Mouse (Mus musculus): Measurements from ENCODE around the gene Ttc29.
A peak's percentile ranks its signal among the peaks of the same experiment; 100 is the strongest.

The Ttc29 gene

DNA sequence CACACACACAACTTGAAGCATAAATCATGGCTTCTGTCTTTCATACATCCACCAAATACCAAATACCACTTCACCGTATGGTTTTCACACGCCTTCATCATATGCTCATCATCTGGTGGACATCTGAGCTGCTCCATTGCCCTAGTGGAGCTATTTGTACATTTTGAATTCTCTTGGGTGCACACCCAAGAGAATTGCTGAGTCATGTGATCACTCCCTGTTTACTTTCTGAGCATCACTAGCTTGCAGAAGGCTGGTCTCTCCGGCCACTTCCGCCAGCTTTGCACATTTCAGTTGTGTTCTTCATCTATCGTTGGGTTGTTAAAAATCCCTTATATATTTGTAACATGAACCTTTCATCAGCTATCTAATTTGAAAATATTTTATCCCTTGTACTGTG, 65.5 kb downstream of the Ttc29 start:
- DNase-seq (ENCODE audit: low read depth, low spot score): no peak

DNA sequence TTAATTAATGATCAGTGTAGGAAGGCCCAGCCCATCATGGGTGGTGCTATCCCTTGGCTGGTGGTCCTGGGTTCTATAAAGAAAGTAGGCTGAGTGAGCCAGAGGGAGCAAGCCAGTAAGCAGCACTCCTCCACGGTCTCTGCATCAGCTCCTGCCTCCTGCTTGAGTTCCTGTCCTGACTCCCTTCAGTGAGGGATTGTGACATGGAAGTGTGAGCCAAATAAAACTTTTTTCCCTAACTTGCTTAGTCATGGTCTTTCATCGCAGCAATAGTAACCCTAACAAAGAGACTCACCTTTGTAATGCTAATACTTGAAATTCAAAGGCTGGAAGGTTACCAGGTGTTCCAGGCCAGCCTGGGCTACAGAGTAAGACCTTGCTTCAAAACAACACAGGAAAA, 71.7 kb downstream of the Ttc29 start:
- DNase-seq (ENCODE audit: low read depth, low spot score): no peak

DNA sequence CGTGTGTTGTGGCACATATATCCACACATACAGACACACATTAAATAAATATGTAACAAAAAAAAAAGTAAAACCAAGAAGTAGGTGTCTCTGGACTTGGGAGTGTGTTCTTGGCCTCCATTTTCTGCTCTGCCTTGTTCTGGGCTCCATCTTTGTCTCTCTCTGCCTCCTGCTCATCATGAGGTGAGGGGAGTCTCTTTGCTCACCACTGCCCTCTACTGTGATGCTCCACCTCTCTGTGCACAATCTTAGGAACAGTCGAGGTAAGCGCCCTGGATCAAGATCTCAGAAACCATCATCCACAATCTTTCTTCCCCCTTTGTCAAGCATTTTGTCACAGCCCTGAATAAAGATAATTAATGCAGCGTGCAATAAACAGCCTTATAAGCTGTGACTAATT, 72.3 kb downstream of the Ttc29 start:
- DNase-seq (ENCODE audit: low read depth, low spot score): no peak

- DNase-seq (ENCODE audit: low read depth, low spot score): no peak
Measured at GRCm38 (mm10) chr8:78289374-78289971, 76.4 kb downstream of the Ttc29 start.

DNA sequence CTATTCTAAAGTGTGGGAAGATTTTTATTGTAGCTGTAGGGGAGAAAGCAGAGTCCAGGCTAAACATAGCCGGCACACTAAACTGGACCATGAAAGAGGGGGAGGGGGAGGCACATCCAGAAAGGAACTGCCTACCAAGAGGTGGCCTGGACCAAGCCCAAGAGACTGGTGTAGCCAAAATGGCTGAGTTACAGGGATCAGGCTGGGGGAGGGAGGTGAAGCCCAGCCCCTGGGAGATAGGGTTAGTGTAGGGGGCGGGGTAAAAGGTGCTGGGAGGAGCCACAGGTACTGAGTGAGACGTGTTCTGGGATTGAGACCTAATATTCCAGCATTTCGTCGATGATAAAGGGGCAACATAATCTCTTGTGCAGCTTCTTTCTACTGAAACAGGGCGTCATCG, 77.2 kb downstream of the Ttc29 start:
- peak; percentile 4 for DNase-seq (ENCODE audit: low read depth, low spot score)

GRCm38 (mm10) chr8:78295494-78295893, 82.4 kb downstream of the Ttc29 start:
- no peak for DNase-seq (ENCODE audit: low read depth, low spot score)

DNA sequence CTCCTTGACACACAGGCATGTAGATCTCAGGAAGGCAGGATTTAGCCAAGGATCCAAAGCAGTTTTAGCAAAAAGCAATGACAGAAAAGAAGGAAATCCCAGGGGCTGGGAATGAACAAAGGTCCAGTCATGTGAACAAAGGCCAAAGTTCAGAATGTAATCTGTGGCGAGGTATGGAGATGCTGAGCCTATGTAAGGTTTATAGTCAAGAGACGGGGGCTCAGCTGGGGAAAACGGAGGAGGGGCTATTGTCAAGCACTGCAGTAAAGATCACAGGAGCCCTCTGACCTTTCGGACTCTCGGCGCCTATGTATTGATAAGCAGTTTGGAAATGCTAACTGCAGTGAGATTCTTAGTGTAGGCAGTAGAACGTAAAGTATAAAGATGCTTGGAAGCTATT, 90.5 kb downstream of the Ttc29 start:
- DNase-seq (ENCODE audit: low read depth, low spot score): no peak

GRCm38 (mm10) chr8:78306604-78307003, 93.5 kb downstream of the Ttc29 start:
- DNase-seq (ENCODE audit: low read depth, low spot score): no peak

- DNase-seq (ENCODE audit: low read depth, low spot score): no peak
Measured at GRCm38 (mm10) chr8:78307131-78307530, 94.0 kb downstream of the Ttc29 start.

GRCm38 (mm10) chr8:78309539-78309938, 96.4 kb downstream of the Ttc29 start:
- DNase-seq (ENCODE audit: low read depth, low spot score): no peak

DNA sequence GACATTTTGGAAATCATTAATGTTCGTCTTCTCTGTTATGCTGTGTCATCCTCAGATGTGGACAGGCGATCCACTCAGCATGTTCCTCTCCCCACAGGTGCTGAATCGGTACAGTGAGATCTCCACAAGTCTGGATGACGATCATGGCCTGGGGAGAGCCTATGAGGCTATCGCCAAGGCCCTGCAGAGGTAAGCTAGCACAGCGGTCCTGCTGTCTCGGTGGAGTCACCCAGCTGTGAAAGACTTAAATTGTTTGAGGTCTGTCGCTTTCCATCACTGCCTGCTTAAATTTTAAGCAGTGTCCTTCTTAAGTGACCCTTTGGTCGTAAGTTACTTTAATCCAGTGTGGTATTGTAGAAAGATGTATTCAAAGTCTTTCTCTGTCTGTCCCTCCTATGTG, 102.5 kb downstream of the Ttc29 start:
- no peak for DNase-seq (ENCODE audit: low read depth, low spot score)

DNA sequence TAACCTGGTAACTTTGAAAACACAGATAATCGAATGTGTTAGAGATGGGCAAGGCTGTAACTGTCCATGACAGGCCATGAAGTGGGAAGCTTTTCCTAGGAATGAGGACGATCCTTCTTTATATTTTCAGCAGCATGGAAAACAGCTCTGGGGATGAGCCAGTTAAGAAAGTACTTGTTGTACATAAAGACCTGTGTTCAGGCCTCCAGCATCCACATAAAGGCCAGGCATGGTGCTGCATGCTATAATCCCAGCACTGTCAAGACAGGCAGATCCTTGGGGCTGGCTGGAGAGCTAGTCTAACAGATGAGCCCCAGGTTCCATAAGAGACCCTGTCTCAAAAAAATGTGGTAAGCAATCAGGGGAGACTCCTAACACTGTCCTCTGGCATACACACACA, 104.6 kb downstream of the Ttc29 start:
- no peak for DNase-seq (ENCODE audit: low read depth, low spot score)

DNA sequence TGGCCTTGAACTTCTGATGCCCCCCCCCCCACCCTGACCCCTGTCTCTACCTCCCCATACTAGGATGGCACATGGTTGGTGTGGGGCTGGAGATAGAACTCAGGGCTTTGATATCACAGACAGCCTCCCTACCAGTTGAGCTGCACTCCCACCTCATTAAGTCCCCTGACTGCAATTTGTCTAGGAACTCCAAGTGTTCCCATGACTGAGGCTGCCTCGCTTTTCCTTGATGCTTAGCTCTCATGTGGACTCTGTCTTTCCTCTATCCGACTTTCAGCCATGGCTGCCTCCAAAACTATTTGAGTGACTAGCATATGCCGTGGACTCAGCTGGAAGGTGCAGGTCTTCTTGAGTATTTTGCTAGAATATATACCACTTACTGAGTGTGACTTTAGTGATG, 110.3 kb downstream of the Ttc29 start:
- no peak for DNase-seq (ENCODE audit: low read depth, low spot score)

GRCm38 (mm10) chr8:78340689-78341529, 127.8 kb downstream of the Ttc29 start:
- DNase-seq (ENCODE audit: low read depth, low spot score): no peak

DNA sequence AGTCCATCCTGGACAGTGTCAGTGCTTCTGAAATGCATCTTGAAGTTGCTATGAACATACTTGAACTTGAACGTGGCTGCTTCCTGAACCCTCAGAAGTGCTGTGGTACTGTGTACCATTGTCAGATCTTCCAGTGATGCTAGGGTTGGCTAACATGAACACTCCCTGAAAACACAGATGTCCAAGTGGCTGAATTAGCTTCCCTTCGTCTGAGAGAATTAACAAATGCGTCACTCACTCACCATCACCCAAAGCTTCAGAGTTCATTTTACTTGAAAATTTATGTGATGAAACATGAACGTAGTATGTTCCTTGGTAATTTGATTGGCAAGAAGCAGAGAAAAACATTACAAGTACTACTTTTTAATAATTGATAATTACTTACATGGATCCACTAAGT, 129.1 kb downstream of the Ttc29 start:
- DNase-seq (ENCODE audit: low read depth, low spot score): no peak

- DNase-seq (ENCODE audit: low read depth, low spot score): no peak
Measured at GRCm38 (mm10) chr8:78344006-78344405, 130.9 kb downstream of the Ttc29 start.

GRCm38 (mm10) chr8:78345705-78346104, 132.6 kb downstream of the Ttc29 start:
- DNase-seq (ENCODE audit: low read depth, low spot score): no peak

DNA sequence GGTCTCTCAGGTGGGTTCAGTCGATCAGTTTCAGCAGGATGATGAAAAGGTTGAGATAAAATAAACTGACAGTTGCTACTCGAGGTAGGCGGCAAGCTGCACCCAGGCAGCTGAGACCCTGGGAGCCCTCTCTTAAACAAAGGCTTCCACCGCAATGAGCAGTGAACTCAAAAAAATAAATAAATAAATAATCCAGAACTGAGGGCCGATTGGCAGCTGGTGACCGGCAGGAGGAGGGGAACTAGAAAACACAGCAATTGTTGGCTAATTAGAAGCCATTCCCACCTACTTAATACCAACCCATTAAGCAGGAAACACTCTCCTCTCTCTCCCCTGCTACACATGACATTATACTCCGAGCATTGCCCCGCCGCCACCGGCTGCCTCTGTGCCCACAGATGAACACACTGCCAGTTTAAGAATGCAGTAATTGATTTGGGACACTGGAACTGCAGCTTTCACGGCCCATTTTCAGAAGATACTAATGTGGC, 133.1 kb downstream of the Ttc29 start:
- no peak for DNase-seq (ENCODE audit: low read depth, low spot score)

- DNase-seq (ENCODE audit: low read depth, low spot score): no peak
Measured at GRCm38 (mm10) chr8:78353902-78354301, 140.8 kb downstream of the Ttc29 start.

DNA sequence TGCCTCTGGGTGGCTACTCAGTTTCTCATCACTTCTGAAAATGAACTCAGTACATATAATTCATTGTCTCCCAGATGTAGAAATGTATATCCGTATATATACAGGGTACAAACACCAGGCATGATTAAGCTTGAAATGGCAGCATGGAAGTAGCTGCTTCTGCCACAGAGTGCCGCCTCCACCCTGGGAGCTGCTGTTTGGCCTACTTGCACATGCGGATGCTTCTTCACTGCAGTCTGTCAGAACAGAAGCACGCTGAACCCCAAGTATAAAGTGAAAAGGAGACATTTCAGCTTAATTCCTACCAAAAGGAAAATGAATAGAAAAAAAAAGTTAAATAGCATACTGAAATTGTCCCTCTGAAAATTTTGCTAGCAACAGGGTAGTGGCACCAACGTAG, 141.7 kb downstream of the Ttc29 start:
- DNase-seq (ENCODE audit: low read depth, low spot score): no peak

GRCm38 (mm10) chr8:78390756-78391155, 177.7 kb downstream of the Ttc29 start:
- no peak for DNase-seq (ENCODE audit: low read depth, low spot score)

DNA sequence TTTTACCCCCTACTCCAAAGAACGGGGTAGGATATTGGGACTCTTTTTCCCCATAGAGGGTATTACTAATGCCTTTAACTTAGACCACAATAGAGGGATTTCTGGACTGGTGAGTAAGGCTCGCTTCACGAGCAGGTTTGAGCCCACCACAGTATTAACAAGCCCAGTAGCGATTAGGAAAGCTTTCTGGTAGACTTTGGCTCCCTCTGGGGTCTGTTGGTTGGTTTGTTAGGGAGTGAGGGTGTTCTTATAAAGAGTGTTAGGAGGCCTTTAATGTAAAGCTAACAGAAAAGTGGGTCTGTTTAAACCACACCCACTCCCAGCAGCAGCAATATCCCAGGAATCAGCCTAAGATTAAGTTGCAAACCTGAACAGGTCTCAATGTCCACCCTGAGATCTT, 206.2 kb downstream of the Ttc29 start:
- no peak for DNase-seq (ENCODE audit: low read depth, low spot score)

DNA sequence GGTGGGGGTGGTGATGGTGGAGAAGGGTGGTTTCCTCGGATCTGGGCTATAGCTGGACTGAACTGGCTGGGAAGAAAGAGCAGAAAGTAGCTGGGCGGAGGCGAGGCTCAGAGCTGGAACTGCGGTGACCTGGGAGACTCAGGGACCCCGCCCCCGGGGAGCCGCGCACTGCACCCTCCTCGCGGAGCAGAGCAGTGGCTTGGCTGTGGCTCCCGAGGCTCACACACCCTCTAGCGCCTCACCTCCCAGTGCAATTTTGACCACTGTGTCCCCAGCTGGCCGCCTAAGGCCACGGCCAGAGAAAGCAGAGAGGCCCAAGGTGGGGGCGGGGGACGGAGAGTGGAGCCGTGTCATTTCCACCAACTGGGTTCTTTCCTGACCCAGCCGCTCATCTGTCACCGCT, 207.0 kb downstream of the Ttc29 start:
- no peak for DNase-seq (ENCODE audit: low read depth, low spot score)

All from skeletal muscle tissue, adult 2 months (tissue).